Mouse (Mus musculus) stomach, embryonic 14.5 days (tissue): ENCODE data around the gene Atxn1. TPM values are rescaled to one million over a fixed set of nuclear protein-coding genes. Genes with fewer than 3 reads are reported as not detected.

Experiments used
- ATAC-seq: fragments of 200-750 bp; cut with Nextera tagmentation; 2 replicates; pipeline ENCODE4 v1.8.0; 2017; ENCODE audit warnings: low read depth, moderate TSS enrichment; ENCODE audit not compliant: insufficient number of reproducible peaks, insufficient read depth, low FRiP score
- H3K27ac ChIP-seq: fragments of 300-500 bp; sonication (generic); 2 replicates; pipeline ENCODE4 v1.5.1; 2014; ENCODE audit warnings: mild to moderate bottlenecking, low read length, moderate library complexity, mixed read lengths
- H3K27me3 ChIP-seq: fragments of 300-500 bp; sonication (generic); 2 replicates; pipeline ENCODE4 v1.6.1; 2014; ENCODE audit warnings: low read length, control low read depth, mixed read lengths; ENCODE audit not compliant: control insufficient read depth, insufficient read depth
- H3K36me3 ChIP-seq: fragments of 300-500 bp; sonication (generic); 2 replicates; pipeline ENCODE4 v1.6.1; 2014; ENCODE audit warnings: mild to moderate bottlenecking, control low read depth, low read length, moderate library complexity, mixed read lengths; ENCODE audit not compliant: control insufficient read depth, insufficient read depth
- H3K4me1 ChIP-seq: fragments of 300-500 bp; sonication (generic); 2 replicates; pipeline ENCODE4 v1.6.1; 2014; ENCODE audit warnings: low read length, control low read depth, mixed read lengths; ENCODE audit not compliant: control insufficient read depth, insufficient read depth
- H3K4me2 ChIP-seq: fragments of 300-500 bp; sonication (generic); replicated peaks from 2 replicates; pipeline ENCODE4 v1.6.1; 2014; ENCODE audit warnings: low read depth, low read length, control low read depth
- H3K4me3 ChIP-seq: fragments of 300-500 bp; sonication (generic); 2 replicates; pipeline ENCODE4 v1.5.1; 2014; ENCODE audit warnings: low read depth, low read length, control low read depth
- H3K9ac ChIP-seq: fragments of 300-500 bp; sonication (generic); replicated peaks from 2 replicates; pipeline ENCODE4 v1.6.1; 2014; ENCODE audit warnings: low read depth, mild to moderate bottlenecking, control low read depth, low read length, moderate library complexity, mixed read lengths
- H3K9me3 ChIP-seq: fragments of 300-500 bp; sonication (generic); 2 replicates; pipeline ENCODE4 v1.6.1; 2016; ENCODE audit warnings: low read depth, low read length, control low read depth; ENCODE audit not compliant: control insufficient read depth
- WGBS: fragments of 180-500 bp; shearing (Covaris S2); extraction: QIAGEN DNeasy Blood & Tissue Kit; methylation state at CpG from one replicate; pipeline ENCODE4 v1.1.7; 2014; 5-methylcytosine and 5-hydroxymethylcytosine counted together
- polyA plus RNA-seq: library from polyadenylated mRNA; unstranded; fragments of >200 nt; fragmentation: Nextera tagmentation; extraction: Ambion mirVana; gene quantifications from 2 replicates; pipeline ENCODE4 v1.2.1, GENCODE M21; 2014

The Atxn1 gene
- polyA plus RNA-seq, 1 experiment from 2014 or later: 6.5 TPM

DNA sequence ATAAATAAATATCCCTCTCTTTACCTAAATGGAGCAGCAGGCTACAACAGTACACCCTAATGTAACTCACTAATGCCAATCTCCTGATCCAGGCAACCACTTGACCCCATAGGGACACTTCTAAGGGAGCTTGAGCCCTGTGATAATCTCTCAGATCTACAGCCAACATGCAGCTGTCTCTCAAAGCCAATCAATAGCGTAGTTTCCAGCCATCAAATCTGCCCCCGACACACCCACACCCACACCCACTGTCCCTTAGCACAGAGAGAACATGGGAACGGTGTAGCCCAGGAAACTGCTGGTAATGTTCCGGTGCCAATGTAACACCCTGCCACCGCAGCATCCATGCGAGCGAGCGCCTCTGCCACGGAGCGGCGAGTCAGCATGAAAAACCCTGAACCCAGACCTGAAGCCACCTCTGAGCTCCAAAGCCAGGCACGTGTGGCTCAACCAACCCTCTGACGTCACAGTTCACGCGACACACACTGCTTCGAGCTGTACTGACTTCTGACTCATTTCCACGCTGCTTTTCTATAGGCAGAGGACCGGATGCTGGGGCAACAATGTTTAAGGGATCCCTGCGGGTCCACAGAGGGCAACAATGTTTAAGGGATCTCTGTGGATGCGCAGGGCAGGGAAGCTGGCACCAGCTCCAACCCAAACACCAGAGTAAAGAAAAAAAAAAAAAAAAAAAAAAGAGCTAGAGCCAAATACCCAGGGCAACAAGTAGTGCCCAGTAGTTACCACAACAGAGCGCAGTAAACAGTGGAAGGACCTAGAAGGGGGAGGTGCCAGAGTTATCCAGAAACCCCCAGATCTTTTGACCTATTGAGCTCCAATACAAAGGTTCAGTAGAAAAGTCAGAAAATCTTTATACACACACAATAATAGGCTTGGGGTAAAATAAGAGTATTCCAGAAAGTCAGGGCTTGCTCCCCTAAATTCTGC is 47.5 kb downstream of the Atxn1 start:
- Histone ChIP-seq H3K27me3 (no peaks in the 10 kb centered on the region), H3K4me1 (no peaks in the 10 kb centered on the region), H3K27ac (no peak overlapping the region), H3K36me3 (no peaks in the 10 kb centered on the region), H3K4me3 (no peak overlapping the region), H3K4me2 (no peak overlapping the region), H3K9me3 (no peaks in the 10 kb centered on the region), H3K9ac (no peak overlapping the region)
- ATAC-seq: no peak
- 89% methylated on average over 21 of the region's 21 CpGs for WGBS

DNA sequence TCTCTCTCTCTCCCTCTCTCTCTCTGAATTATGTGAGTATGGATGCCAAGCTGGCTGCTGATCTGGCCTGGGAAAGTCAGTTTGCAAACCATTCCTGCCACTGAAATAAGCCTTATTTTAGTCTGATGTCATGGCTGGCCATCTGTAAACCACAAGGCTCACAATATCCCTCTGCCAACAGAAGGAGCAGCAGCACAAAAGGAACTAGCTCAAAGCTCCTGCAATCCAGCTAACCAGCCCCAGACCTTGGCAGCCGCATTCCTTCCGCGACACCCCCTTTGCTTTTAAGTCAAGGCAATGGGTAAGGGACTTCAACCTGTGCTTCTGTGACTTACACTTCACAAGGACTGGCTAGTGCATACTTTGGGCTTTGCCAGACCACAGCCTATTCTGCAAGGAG is 48.9 kb downstream of the Atxn1 start:
- 91% methylated on average over 3 of the region's 3 CpGs for WGBS
- no peak overlapping the region for H3K27ac ChIP-seq
- ATAC-seq: no peak
- H3K27me3 ChIP-seq: no peaks in the 10 kb centered on the region
- H3K9ac ChIP-seq: no peak overlapping the region
- H3K4me3 ChIP-seq: no peak overlapping the region
- no peaks in the 10 kb centered on the region for H3K9me3 ChIP-seq
- H3K4me2 ChIP-seq: no peak overlapping the region
- H3K4me1 ChIP-seq: no peaks in the 10 kb centered on the region
- H3K36me3 ChIP-seq: no peaks in the 10 kb centered on the region

GRCm38 (mm10) chr13:45915026-45915425 is 49.8 kb downstream of the Atxn1 start:
- WGBS: 70% methylated on average over 2 of the region's 2 CpGs
- Histone ChIP-seq H3K9ac (no peak overlapping the region), H3K27ac (no peak overlapping the region)

GRCm38 (mm10) chr13:45914117-45914516 is 50.7 kb downstream of the Atxn1 start:
- no peak overlapping the region for H3K4me2 ChIP-seq
- no peaks in the 10 kb centered on the region for H3K4me1 ChIP-seq
- H3K27me3 ChIP-seq: no peaks in the 10 kb centered on the region
- no peak for ATAC-seq
- no peak overlapping the region for H3K27ac ChIP-seq
- no peaks in the 10 kb centered on the region for H3K36me3 ChIP-seq
- H3K9ac ChIP-seq: no peak overlapping the region
- WGBS: 89% methylated on average over 3 of the region's 3 CpGs
- no peaks in the 10 kb centered on the region for H3K9me3 ChIP-seq
- no peak overlapping the region for H3K4me3 ChIP-seq

More at GRCm38 (mm10) chr13:45915026-45915425, 49.8 kb downstream of the Atxn1 start:
- Histone ChIP-seq H3K4me3 (no peak overlapping the region), H3K36me3 (no peaks in the 10 kb centered on the region), H3K4me1 (no peaks in the 10 kb centered on the region), H3K4me2 (no peak overlapping the region), H3K9me3 (no peaks in the 10 kb centered on the region), H3K27me3 (no peaks in the 10 kb centered on the region)
- ATAC-seq: no peak

- Histone ChIP-seq H3K9ac (no peak overlapping the region), H3K9me3 (no peaks in the 10 kb centered on the region), H3K36me3 (no peaks in the 10 kb centered on the region), H3K4me2 (no peak overlapping the region), H3K4me1 (peaks cover 3% of the 10 kb centered on the region; the same call in 1 of the 2 replicates), H3K4me3 (no peak overlapping the region), H3K27ac (no peak overlapping the region), H3K27me3 (no peaks in the 10 kb centered on the region)
- no peak for ATAC-seq
- WGBS: 79% methylated on average over 7 of the region's 7 CpGs
Measured at GRCm38 (mm10) chr13:45911848-45912247, 53.0 kb downstream of the Atxn1 start.

DNA sequence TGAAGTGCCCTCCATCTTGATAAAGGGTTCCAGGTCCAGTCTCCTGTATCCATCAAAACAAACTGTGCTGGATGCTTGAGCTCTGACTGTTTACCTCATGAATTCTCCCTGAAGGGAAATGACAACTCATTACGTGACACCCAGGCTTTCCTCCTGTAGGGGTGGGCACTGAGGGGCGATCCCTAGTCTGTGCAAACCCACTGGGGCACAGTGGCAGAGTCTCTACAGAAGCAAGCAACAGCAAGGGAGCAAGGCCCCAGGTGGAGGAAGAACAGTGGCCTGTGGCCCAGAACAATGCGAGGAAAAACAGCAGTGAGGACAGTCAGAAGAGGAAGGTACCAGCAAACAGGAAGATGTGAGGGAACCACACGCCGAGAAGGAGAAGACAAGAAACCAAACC is 53.7 kb downstream of the Atxn1 start:
- Histone ChIP-seq H3K4me1 (peaks cover 3% of the 10 kb centered on the region; the same call in 1 of the 2 replicates), H3K27ac (no peak overlapping the region), H3K36me3 (no peaks in the 10 kb centered on the region), H3K9me3 (no peaks in the 10 kb centered on the region), H3K4me2 (no peak overlapping the region), H3K4me3 (no peak overlapping the region), H3K27me3 (no peaks in the 10 kb centered on the region), H3K9ac (no peak overlapping the region)
- WGBS: 84% methylated on average over 5 of the region's 5 CpGs
- no peak for ATAC-seq

DNA sequence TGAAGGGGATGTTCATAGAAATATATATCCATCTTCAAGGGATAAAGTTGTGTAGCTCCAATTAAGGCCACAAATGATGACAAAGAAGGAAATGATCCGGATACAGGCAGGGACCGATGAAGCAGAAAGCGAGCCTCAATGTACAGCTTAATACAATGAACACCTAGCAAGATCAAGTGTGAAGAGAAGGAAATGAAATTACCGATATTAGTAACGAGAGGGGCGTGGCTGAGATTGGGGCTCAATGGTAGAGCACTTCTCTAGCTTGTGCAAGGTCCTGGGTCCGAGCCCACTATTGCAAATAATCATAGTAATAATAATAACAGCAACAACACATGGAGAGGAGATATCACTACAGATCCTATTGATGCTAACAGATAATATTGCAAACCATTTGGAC is 54.5 kb downstream of the Atxn1 start:
- 92% methylated on average over 7 of the region's 7 CpGs for WGBS
- peaks cover 3% of the 10 kb centered on the region; the same call in 1 of the 2 replicates for H3K4me1 ChIP-seq
- H3K27ac ChIP-seq: no peak overlapping the region
- H3K27me3 ChIP-seq: no peaks in the 10 kb centered on the region
- H3K4me3 ChIP-seq: no peak overlapping the region
- no peaks in the 10 kb centered on the region for H3K36me3 ChIP-seq
- no peaks in the 10 kb centered on the region for H3K9me3 ChIP-seq
- no peak overlapping the region for H3K9ac ChIP-seq
- no peak overlapping the region for H3K4me2 ChIP-seq
- no peak for ATAC-seq

- Histone ChIP-seq H3K36me3 (no peaks in the 10 kb centered on the region), H3K27ac (no peak overlapping the region), H3K27me3 (no peaks in the 10 kb centered on the region), H3K9ac (no peak overlapping the region), H3K4me3 (no peak overlapping the region), H3K4me2 (no peak overlapping the region), H3K9me3 (no peaks in the 10 kb centered on the region), H3K4me1 (peaks cover 3% of the 10 kb centered on the region; the same call in 1 of the 2 replicates)
- ATAC-seq: no peak
- WGBS: 45% methylated on average over 6 of the region's 6 CpGs
Measured at GRCm38 (mm10) chr13:45907181-45907691, 57.6 kb downstream of the Atxn1 start.
